Comparison of ENCODE assay signal across 37 mouse cellular contexts in the genomic region with DNA sequence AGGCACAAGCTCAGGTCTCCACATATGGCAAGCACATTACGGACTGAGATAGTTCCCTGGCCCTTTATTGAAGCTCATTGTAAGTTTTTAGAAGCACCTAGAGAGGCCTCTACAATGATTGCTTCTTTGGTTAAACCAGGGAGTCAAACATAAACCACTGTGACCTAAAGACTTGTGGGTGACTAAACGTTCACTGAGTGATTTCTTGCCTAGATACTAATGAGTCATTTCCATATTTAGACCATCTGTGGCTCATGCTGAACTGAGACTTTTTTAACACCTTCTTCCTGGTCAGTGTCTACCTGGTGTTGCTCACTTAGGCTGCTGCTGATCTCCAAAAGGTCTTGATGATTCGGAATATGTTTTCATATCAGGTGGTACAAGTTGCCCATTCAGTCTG. TPM values are rescaled to one million over a fixed set of nuclear protein-coding genes. Genes with fewer than 3 reads are reported as not detected.
DNase-seq lines count a peak whose midpoint lies in the region; ATAC-seq and TF ChIP-seq lines count a peak whose summit lies in the region.
"Had no signal": no experiment of that assay in that cellular context is flagged by ENCODE, and none has a peak within 500 bp of the region (broad histone marks: within the 10 kb centered on the region; RNA-seq: fewer than 3 reads in every experiment).

No protein-coding gene starts in this region.

- H3K79me2 ChIP-seq in MEL (ENCODE audit: control insufficient read depth, insufficient read depth, low read length, poor library complexity), result no peaks in the 10 kb centered on the region

- H3K4me2 ChIP-seq in midbrain, postnatal 0 days (ENCODE audit: low read depth, low read length, poor library complexity, severe bottlenecking), result no peak overlapping the region
- H3K4me2 ChIP-seq: embryonic facial prominence, embryonic 13.5 days; forebrain, embryonic 13.5 days; hindbrain, embryonic 13.5 days; intestine, embryonic 15.5 days had no signal

- no peak for TF ChIP-seq CTCF in MEL (IDR thresholded peaks at IDR 0.05 in 2 of 3, conservative IDR thresholded peaks at IDR 0.05 in 1 of 3; ENCODE audit: control insufficient read depth in 1 of 3, insufficient read depth in 1 of 3, low read depth in 2 of 3, low read length in 3 of 3, poor library complexity in 1 of 3, severe bottlenecking in 1 of 3)
- no peak for TF ChIP-seq CTCF in Patski (IDR thresholded peaks at IDR 0.05)
- TF ChIP-seq CTCF in midbrain, postnatal 0 days (IDR thresholded peaks at IDR 0.05), result no peak

- WGBS in midbrain, postnatal 0 days, result 79% methylated on average over 3 of the region's 3 CpGs

- POLR2A ChIA-PET in Patski (lab: Charles Lee), result no interaction called here

- CTCF ChIA-PET in Patski (lab: Charles Lee), result no interaction called here

- no peak overlapping the region for H3K4me3 ChIP-seq in MEL (ENCODE audit: control insufficient read depth in 1 of 2, insufficient read depth in 1 of 2, low read depth in 2 of 2, low read length in 2 of 2)
- no peak overlapping the region for H3K4me3 ChIP-seq in midbrain, postnatal 0 days (ENCODE audit: low read depth, low read length)
- H3K4me3 ChIP-seq: embryonic facial prominence, embryonic 10.5 days; embryonic facial prominence, embryonic 13.5 days; forebrain, embryonic 10.5 days; forebrain, embryonic 13.5 days; gastrocnemius, adult 2 months; heart, embryonic 12.5 days; hindbrain, embryonic 10.5 days; hindbrain, embryonic 13.5 days; intestine, embryonic 15.5 days had no signal

- no peaks in the 10 kb centered on the region; a peak in 1 of 4 replicates for H3K36me3 ChIP-seq in MEL (ENCODE audit: control insufficient read depth in 1 of 2, insufficient read depth in 2 of 2, low read length in 2 of 2)
- no peaks in the 10 kb centered on the region for H3K36me3 ChIP-seq in midbrain, postnatal 0 days (ENCODE audit: insufficient read depth, low read length)
- H3K36me3 ChIP-seq: embryonic facial prominence, embryonic 10.5 days; embryonic facial prominence, embryonic 13.5 days; forebrain, embryonic 10.5 days; heart, embryonic 12.5 days; hindbrain, embryonic 10.5 days; hindbrain, embryonic 13.5 days; intestine, embryonic 15.5 days had no signal

- no peak overlapping the region for H3K9ac ChIP-seq in MEL (ENCODE audit: control insufficient read depth, low read depth, low read length, poor library complexity, severe bottlenecking)
- no peak overlapping the region for H3K9ac ChIP-seq in midbrain, postnatal 0 days (replicated peaks; ENCODE audit: low read length, poor library complexity, severe bottlenecking)
- H3K9ac ChIP-seq: embryonic facial prominence, embryonic 13.5 days; forebrain, embryonic 13.5 days; heart, embryonic 12.5 days; hindbrain, embryonic 13.5 days; intestine, embryonic 15.5 days had no signal

- peak; percentile 19 for DNase-seq in 3134 (ENCODE audit: extremely low read depth, insufficient read length, low spot score)
- peak; percentile 70 for DNase-seq in 3T3-L1 (ENCODE audit: low read depth, low spot score)
- peak; percentile 15 for DNase-seq in MEL (ENCODE audit: low read depth, low spot score)
- DNase-seq in Patski (ENCODE audit: low read depth, low spot score), result no peak
- no peak for DNase-seq in cerebellum, postnatal 36 days
- no peak for DNase-seq in spleen, postnatal 14 days (ENCODE audit: low spot score in 2 of 2)
- no peak for DNase-seq in frontal cortex, postnatal 10 days (ENCODE audit: low spot score in 2 of 2)
- DNase-seq in midbrain, postnatal 0 days (ENCODE audit: low spot score), result no peak
- DNase-seq: adrenal gland, postnatal 10 days; adrenal gland, postnatal 36 days; cerebellum, adult 18-20 months; cerebellum, adult 9-10 months; cerebellum, postnatal 25 days; embryo, embryonic 11 days; gastrocnemius, adult 2 months; gastrocnemius, postnatal 14 days; heart, adult 11 months; kidney, adult 11 months had no signal

- in situ Hi-C loops in Patski (cut with MboI; ENCODE audit: low pct_unique_long_range_greater_than_20kb), result no loop called here

- no peak for TF ChIP-seq RAD21 in MEL (IDR thresholded peaks at IDR 0.05; ENCODE audit: low read depth, low read length)

- H3K27ac ChIP-seq in MEL (ENCODE audit: control insufficient read depth, low read depth, low read length), result no peak overlapping the region
- H3K27ac ChIP-seq in midbrain, postnatal 0 days (ENCODE audit: low read depth, low read length), result no peak overlapping the region
- H3K27ac ChIP-seq: embryonic facial prominence, embryonic 10.5 days; embryonic facial prominence, embryonic 13.5 days; forebrain, embryonic 10.5 days; forebrain, embryonic 13.5 days; gastrocnemius, adult 2 months; hindbrain, embryonic 10.5 days; hindbrain, embryonic 13.5 days; intestine, embryonic 15.5 days had no signal

- H3K27me3 ChIP-seq in MEL (ENCODE audit: control insufficient read depth in 1 of 2, insufficient read depth in 2 of 2, low read length in 2 of 2) (no peaks in the 10 kb centered on the region), Patski (no peaks in the 10 kb centered on the region)
- H3K27me3 ChIP-seq in midbrain, postnatal 0 days (ENCODE audit: insufficient read depth, low read length), result no peaks in the 10 kb centered on the region
- H3K27me3 ChIP-seq: forebrain, embryonic 13.5 days; heart, embryonic 12.5 days; hindbrain, embryonic 13.5 days; intestine, embryonic 15.5 days had no signal

- H3K4me1 ChIP-seq in MEL (ENCODE audit: control insufficient read depth in 1 of 2, insufficient read depth in 2 of 2, low read length in 2 of 2), result no peaks in the 10 kb centered on the region
- H3K4me1 ChIP-seq in midbrain, postnatal 0 days (ENCODE audit: insufficient read depth, low read length), result no peaks in the 10 kb centered on the region
- H3K4me1 ChIP-seq: embryonic facial prominence, embryonic 10.5 days; embryonic facial prominence, embryonic 13.5 days; forebrain, embryonic 13.5 days; hindbrain, embryonic 10.5 days; hindbrain, embryonic 13.5 days; intestine, embryonic 15.5 days had no signal

- no peak for TF ChIP-seq EP300 in MEL (IDR thresholded peaks at IDR 0.05; ENCODE audit: low read depth in 1 of 2, low read length in 2 of 2)

- TF ChIP-seq POLR2A in MEL (IDR thresholded peaks at IDR 0.05; ENCODE audit: control insufficient read depth in 1 of 2, insufficient read depth in 1 of 2, low read depth in 1 of 2, low read length in 2 of 2, poor library complexity in 1 of 2), result no peak

- ATAC-seq in Patski, result peak; percentile 38
- ATAC-seq in midbrain, postnatal 0 days (ENCODE audit: low FRiP score), result no peak
- ATAC-seq: CD4-positive, CD25-positive, alpha-beta regulatory T cell, adult 4 months; forebrain, embryonic 13.5 days; forebrain, embryonic 16.5 days; hindbrain, embryonic 16.5 days; intestine, embryonic 15.5 days had no signal

- H3K9me3 ChIP-seq in MEL (replicated peaks; ENCODE audit: insufficient read depth, low read length), result no peaks in the 10 kb centered on the region
- H3K9me3 ChIP-seq in midbrain, postnatal 0 days (ENCODE audit: low read length), result no peaks in the 10 kb centered on the region
- H3K9me3 ChIP-seq: embryonic facial prominence, embryonic 10.5 days; embryonic facial prominence, embryonic 13.5 days; forebrain, embryonic 10.5 days; forebrain, embryonic 13.5 days; heart, embryonic 12.5 days; hindbrain, embryonic 10.5 days; hindbrain, embryonic 13.5 days; intestine, embryonic 15.5 days had no signal

TF ChIP-seq in MEL, 35 proteins besides CTCF, POLR2A, EP300 and RAD21:
- TF ChIP-seq UBTF (IDR thresholded peaks at IDR 0.05; ENCODE audit: borderline replicate concordance, insufficient read depth, low read depth, low read length) (no peak), SMC3 (IDR thresholded peaks at IDR 0.05; ENCODE audit: low read depth, low read length) (no peak), E2F4 (IDR thresholded peaks at IDR 0.05; ENCODE audit: borderline replicate concordance, low read depth, low read length) (no peak), BHLHE40 (IDR thresholded peaks at IDR 0.05; ENCODE audit: borderline replicate concordance, low read depth, low read length) (no peak), MAZ (IDR thresholded peaks at IDR 0.05; ENCODE audit: low read depth, low read length) (no peak), USF2 (IDR thresholded peaks at IDR 0.05; ENCODE audit: borderline replicate concordance in 1 of 2, insufficient read depth in 1 of 2, low read depth in 1 of 2, low read length in 2 of 2) (no peak), ZNF384 (IDR thresholded peaks at IDR 0.05; ENCODE audit: low read depth, low read length) (no peak), TCF12 (IDR thresholded peaks at IDR 0.05; ENCODE audit: low read depth, low read length) (no peak), MAX (IDR thresholded peaks at IDR 0.05; ENCODE audit: low read length) (no peak), MAFK (IDR thresholded peaks at IDR 0.05; ENCODE audit: borderline replicate concordance, low read depth, low read length) (no peak), NELFE (IDR thresholded peaks at IDR 0.05; ENCODE audit: low read depth, low read length) (no peak), CHD1 (IDR thresholded peaks at IDR 0.05; ENCODE audit: low read depth, low read length) (no peak), ETS1 (IDR thresholded peaks at IDR 0.05; ENCODE audit: low read depth, low read length) (no peak), MXI1 (IDR thresholded peaks at IDR 0.05; ENCODE audit: low read depth, low read length) (no peak), CHD2 (IDR thresholded peaks at IDR 0.05; ENCODE audit: low read length) (no peak), GABPA (IDR thresholded peaks at IDR 0.05; ENCODE audit: low read depth, low read length) (no peak), JUND (IDR thresholded peaks at IDR 0.05; ENCODE audit: low read depth, low read length) (no peak)
TF ChIP-seq in MEL: peak in this region for 0.

RNA-seq across cellular contexts. Expression of a gene that starts 12.1 kb away (rescaled TPM):
- total RNA-seq in MEL (2012; rRNA removed), result 0.92 and 0.98 TPM in 2 replicates
- polyA plus RNA-seq in MEL (2012; ENCODE audit: insufficient read depth in 1 of 2, insufficient read length in 2 of 2, low read depth in 1 of 2, low replicate concordance in 2 of 2, missing spikeins in 1 of 2) (under 1 TPM in 1 of 2 experiments, not detected in 1; 0.56 TPM), Patski (2021) (1.8 TPM)
- 5.2 and 7.1 TPM in 2 replicates for total RNA-seq in midbrain, postnatal 0 days (2014; rRNA removed)
- polyA plus RNA-seq in midbrain, postnatal 0 days (2015; fragmentation: Nextera tagmentation; extraction: Ambion mirVana), result 8.4 and 8.6 TPM in 2 replicates
- polyA plus RNA-seq: CD4-positive, CD25-positive, alpha-beta regulatory T cell, adult 4 months had no signal

RNA-seq across cellular contexts. Expression of a gene that starts 42.9 kb away (rescaled TPM):
- not detected in 2 replicates for total RNA-seq in MEL (2012; rRNA removed)
- under 1 TPM in 1 of 2 experiments, not detected in 1; 0.15 TPM for polyA plus RNA-seq in MEL (2012; ENCODE audit: insufficient read depth in 1 of 2, insufficient read length in 2 of 2, low read depth in 1 of 2, low replicate concordance in 2 of 2, missing spikeins in 1 of 2)
- not detected for polyA plus RNA-seq in Patski (2021)
- total RNA-seq in midbrain, postnatal 0 days (2014; rRNA removed), result not detected in 2 replicates
- polyA plus RNA-seq in midbrain, postnatal 0 days (2015; fragmentation: Nextera tagmentation; extraction: Ambion mirVana), result not detected in 2 replicates
- total RNA-seq: adrenal gland, adult 18-20 months; adrenal gland, postnatal 10 days; adrenal gland, postnatal 36 days; ES-E14; gastrocnemius, adult 2 months; gastrocnemius, postnatal 14 days; gastrocnemius, postnatal 4 days; heart, adult 8-10 months; heart, postnatal 25 days had no signal
- polyA plus RNA-seq: C2C12; CD4-positive, CD25-positive, alpha-beta regulatory T cell, adult 4 months; cortical plate, adult 2 months; embryonic facial prominence, embryonic 13.5 days; forebrain, embryonic 10.5 days; forebrain, embryonic 13.5 days; forebrain, embryonic 16.5 days; heart, embryonic 12.5 days; heart, postnatal 0 days; hindbrain, embryonic 10.5 days; hindbrain, embryonic 13.5 days; hindbrain, embryonic 16.5 days; intestine, embryonic 15.5 days had no signal

Comparison
In these comparisons a context has a peak if more than half of its experiments do, and no peak if none do; other contexts are left out.
1. DNase-seq: peak in 3134 (single experiment), 3T3-L1 (single experiment) and MEL (single experiment); none in Patski (single experiment), cerebellum, postnatal 36 days (0 of 2), spleen, postnatal 14 days (0 of 2), frontal cortex, postnatal 10 days (0 of 2) and midbrain, postnatal 0 days (single experiment).